Mouse (Mus musculus): ENCODE results near the gene Gm20219.

The Gm20219 gene

GRCm38 (mm10) chr17:56558448-56558847 lies 4.3 kb upstream of the Gm20219 start:
- ATAC-seq (ENCODE audit: insufficient number of reproducible peaks, low FRiP score, low TSS enrichment), result peak; percentile 45; the same call in 1 of the 2 replicates

DNA sequence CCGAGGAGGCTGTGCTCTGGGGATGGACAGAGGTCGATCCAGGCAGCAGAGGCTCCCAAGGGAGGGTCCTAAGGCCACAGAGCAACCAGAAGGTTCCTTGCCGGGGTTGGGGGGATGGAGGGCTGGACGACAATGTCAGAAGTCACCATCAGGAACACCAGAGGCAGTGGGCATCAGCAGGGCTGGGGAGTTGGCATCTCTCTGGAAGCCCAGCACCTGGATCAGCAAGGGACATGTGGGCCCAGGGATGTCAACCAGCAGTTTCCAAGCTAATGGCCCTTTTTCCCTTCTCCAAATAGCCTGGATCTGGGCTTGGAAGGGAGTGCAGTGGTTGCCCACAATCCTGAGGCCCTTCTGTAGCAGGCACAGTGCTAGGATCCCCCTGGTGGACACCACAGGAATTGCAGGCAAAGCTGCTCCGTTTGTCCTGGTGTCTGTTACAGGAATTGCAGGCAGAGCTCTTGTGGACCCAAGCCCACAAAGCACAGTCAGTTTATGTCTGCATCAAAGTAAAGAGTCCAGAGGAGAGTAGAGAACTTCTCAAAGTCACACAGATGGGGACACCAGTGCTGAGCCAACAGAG lies 1.3 kb downstream of the Gm20219 start:
- no peak for ATAC-seq (ENCODE audit: insufficient number of reproducible peaks, low FRiP score, low TSS enrichment)

- no peak for ATAC-seq (ENCODE audit: insufficient number of reproducible peaks, low FRiP score, low TSS enrichment)
These were observed 2.2 kb downstream of the Gm20219 start for GRCm38 (mm10) chr17:56551841-56552581.

- no peak for ATAC-seq (ENCODE audit: insufficient number of reproducible peaks, low FRiP score, low TSS enrichment)
These were observed 3.3 kb downstream of the Gm20219 start for GRCm38 (mm10) chr17:56550784-56551475.

- no peak for ATAC-seq (ENCODE audit: insufficient number of reproducible peaks, low FRiP score, low TSS enrichment)
These were observed 5.5 kb downstream of the Gm20219 start for GRCm38 (mm10) chr17:56548605-56549105.

- ATAC-seq (ENCODE audit: insufficient number of reproducible peaks, low FRiP score, low TSS enrichment), result no peak
These were observed 6.2 kb downstream of the Gm20219 start for GRCm38 (mm10) chr17:56547846-56548604.

DNA sequence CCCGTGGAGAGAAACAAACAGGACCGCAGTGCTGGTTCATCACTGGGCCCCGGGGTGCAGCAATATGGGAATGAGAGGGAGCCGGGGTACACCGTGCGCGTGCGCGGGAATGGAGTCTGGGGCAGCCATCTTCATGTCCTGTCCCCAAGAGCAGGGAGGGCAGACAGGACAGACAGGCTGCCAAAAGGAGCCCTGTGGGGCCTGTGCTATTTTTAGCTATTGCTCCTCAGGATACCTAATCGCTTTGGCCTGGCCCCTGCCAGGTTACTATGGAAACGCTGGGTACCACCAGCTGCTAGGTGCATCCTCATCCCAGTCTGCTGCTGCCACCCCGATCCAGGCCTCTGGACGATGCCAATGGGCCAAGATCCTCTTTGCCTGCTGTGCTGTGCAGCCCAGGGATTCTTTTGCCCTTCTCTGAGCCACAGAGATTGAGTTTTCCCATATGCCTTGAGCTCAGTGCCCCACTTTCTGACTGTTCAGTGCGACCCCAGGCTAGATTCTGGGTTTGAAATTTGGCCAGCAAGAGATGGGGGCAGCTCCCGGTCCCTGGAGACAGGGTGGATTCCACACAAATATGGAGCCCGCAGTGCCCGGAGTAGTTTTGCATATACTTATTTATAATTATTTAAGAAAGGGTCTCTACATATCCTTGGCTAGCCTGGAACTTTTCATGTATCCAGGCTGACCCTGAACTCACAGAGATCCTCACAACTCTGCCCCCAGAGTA lies 6.9 kb downstream of the Gm20219 start:
- ATAC-seq (ENCODE audit: insufficient number of reproducible peaks, low FRiP score, low TSS enrichment), result peak; percentile 85

GRCm38 (mm10) chr17:56546576-56546975 lies 7.6 kb downstream of the Gm20219 start:
- ATAC-seq (ENCODE audit: insufficient number of reproducible peaks, low FRiP score, low TSS enrichment), result no peak

- no peak for ATAC-seq (ENCODE audit: insufficient number of reproducible peaks, low FRiP score, low TSS enrichment)
These were observed 8.2 kb downstream of the Gm20219 start for GRCm38 (mm10) chr17:56545945-56546344.

DNA sequence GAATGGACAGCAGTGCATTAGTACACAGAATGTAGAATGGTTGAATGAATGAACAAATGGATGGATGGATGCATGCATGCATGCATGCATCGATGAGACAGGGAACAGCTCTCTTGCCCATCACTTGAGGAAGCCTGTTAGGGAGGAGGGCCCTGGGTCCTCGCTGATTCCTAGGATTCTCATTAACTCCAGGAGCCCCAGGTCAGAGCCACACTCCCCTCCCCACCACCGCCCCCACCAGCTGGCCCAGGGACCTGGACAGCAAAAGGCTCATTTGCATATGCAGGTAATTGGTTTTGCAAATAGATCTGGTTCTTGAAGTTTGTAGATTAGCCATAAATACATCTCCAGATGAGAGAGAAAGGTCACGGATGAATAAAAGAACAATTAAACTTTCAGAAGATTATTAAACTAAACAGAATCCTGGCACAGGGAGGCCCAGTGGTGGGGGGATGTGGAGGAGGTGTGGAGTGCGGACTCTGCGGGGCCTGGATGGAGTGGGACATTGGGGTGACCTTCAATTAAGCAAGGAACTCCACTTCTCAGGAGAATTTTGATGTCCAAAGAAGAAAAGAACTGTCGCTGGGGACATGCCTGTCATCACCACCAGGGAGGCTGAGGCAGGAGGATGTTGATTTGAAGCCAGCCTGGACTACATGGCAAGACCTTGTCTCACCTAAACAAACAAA lies 9.3 kb downstream of the Gm20219 start:
- ATAC-seq (ENCODE audit: insufficient number of reproducible peaks, low FRiP score, low TSS enrichment), result no peak

DNA sequence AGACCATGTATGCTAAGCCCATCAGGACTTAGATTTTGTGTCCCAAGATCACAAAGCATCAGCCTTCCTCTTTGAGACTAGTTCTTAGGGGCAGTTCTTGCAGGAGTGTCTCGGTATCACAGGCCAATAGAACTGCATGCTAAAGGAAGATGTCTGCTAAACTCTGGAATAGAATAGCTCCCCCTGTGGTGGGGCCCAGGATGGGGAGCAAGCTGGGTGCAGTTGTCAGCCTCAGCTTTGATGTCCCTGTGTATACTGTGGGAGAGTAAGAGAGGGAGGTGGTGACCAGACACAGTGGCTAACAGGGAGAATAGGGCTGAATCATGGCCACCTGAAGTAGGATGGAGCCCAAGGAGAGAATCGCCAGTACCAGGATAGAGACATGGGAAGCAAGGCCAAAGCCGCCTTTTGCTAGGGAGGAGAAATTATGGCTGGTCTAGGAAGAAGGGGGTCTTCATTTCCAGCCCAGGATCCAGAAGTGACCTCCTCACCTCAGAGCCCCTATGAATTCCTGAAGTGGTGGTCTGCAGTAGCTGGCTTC lies 10.4 kb downstream of the Gm20219 start:
- ATAC-seq (ENCODE audit: insufficient number of reproducible peaks, low FRiP score, low TSS enrichment), result no peak

DNA sequence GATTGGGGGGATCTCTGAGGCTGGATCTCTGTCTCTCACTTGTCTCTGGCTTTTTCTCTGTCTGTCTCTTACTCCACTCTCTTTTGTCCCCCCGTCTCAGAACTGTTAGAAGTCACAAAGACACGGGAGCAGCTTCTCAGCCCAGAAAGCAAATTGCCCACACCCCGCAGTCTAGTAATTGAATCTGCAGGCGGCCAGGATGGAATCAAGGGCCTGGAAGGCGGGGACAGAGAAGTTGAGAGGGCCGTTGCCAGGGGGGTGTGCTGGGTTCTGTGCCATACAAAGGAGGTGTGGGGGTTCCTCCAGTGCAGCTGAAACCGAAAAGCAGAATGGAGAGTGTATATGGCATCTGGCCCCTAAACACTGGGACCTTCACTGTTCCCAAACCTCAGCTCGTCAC lies 11.5 kb downstream of the Gm20219 start:
- no peak for ATAC-seq (ENCODE audit: insufficient number of reproducible peaks, low FRiP score, low TSS enrichment)

GRCm38 (mm10) chr17:56540562-56540975 lies 13.6 kb downstream of the Gm20219 start:
- no peak for ATAC-seq (ENCODE audit: insufficient number of reproducible peaks, low FRiP score, low TSS enrichment)

- no peak for ATAC-seq (ENCODE audit: insufficient number of reproducible peaks, low FRiP score, low TSS enrichment)
These were observed 16.3 kb downstream of the Gm20219 start for GRCm38 (mm10) chr17:56537912-56538311.

DNA sequence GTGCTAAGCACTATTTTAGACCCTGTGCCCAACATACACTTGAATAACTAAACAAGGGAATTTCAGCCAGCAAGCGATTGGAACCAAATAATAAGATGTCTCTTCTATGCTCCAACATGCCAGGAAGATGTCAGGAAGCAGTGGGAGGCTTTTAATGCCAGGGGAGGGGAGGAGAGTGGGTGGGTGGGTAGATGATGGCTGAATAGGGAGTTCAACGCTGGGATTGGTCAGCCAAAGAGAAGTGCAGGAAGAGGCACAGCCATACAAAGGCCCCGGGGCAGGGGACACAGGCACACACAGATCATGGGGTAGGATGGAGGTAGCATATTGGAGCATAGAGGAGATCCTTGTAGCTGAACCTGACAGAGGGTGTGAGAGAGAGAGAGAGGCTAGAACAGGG lies 17.3 kb downstream of the Gm20219 start:
- no peak for ATAC-seq (ENCODE audit: insufficient number of reproducible peaks, low FRiP score, low TSS enrichment)

- peak; percentile 52; the same call in 1 of the 2 replicates for ATAC-seq (ENCODE audit: insufficient number of reproducible peaks, low FRiP score, low TSS enrichment)
These were observed 18.0 kb downstream of the Gm20219 start for GRCm38 (mm10) chr17:56536192-56536591.

- no peak for ATAC-seq (ENCODE audit: insufficient number of reproducible peaks, low FRiP score, low TSS enrichment)
These were observed 29.2 kb downstream of the Gm20219 start for GRCm38 (mm10) chr17:56524943-56525342.

- no peak for ATAC-seq (ENCODE audit: insufficient number of reproducible peaks, low FRiP score, low TSS enrichment)
These were observed 31.4 kb downstream of the Gm20219 start for GRCm38 (mm10) chr17:56522744-56523143.
